Mouse (Mus musculus) neural tube, embryonic 13.5 days (tissue): Measurements from ENCODE around the gene Spata16. TPM values are rescaled to one million over a fixed set of nuclear protein-coding genes. Genes with fewer than 3 reads are reported as not detected.

Experiments used
- ATAC-seq: fragments of 200-750 bp; cut with Nextera tagmentation; 2 replicates; pipeline ENCODE4 v1.8.0; 2017; ENCODE audit warnings: low read depth, mild to moderate bottlenecking, moderate TSS enrichment, moderate library complexity
- H3K27ac ChIP-seq: fragments of 300-500 bp; sonication (generic); replicated peaks from 2 replicates; pipeline ENCODE4 v1.5.1; 2015; ENCODE audit warnings: moderate library complexity, mild to moderate bottlenecking, inconsistent platforms
- H3K27me3 ChIP-seq: fragments of 300-500 bp; sonication (generic); 2 replicates; pipeline ENCODE4 v1.6.1; 2015; ENCODE audit warnings: mild to moderate bottlenecking, inconsistent platforms
- H3K36me3 ChIP-seq: fragments of 300-500 bp; sonication (generic); 2 replicates; pipeline ENCODE4 v1.6.1; 2015; ENCODE audit warnings: mild to moderate bottlenecking, inconsistent platforms
- H3K4me1 ChIP-seq: fragments of 300-500 bp; sonication (generic); replicated peaks from 2 replicates; pipeline ENCODE4 v1.6.1; 2015; ENCODE audit warnings: inconsistent platforms
- H3K4me2 ChIP-seq: fragments of 300-500 bp; sonication (generic); 2 replicates; pipeline ENCODE4 v1.6.1; 2015; ENCODE audit warnings: inconsistent platforms, mild to moderate bottlenecking, moderate library complexity
- H3K4me3 ChIP-seq: fragments of 300-500 bp; sonication (generic); 2 replicates; pipeline ENCODE4 v1.5.1; 2015; ENCODE audit warnings: mild to moderate bottlenecking, inconsistent platforms
- H3K9ac ChIP-seq: fragments of 300-500 bp; sonication (generic); 2 replicates; pipeline ENCODE4 v1.6.1; 2015; ENCODE audit warnings: moderate library complexity, mild to moderate bottlenecking, inconsistent platforms
- H3K9me3 ChIP-seq: fragments of 300-500 bp; sonication (generic); 2 replicates; pipeline ENCODE4 v1.6.1; 2016; ENCODE audit warnings: inconsistent platforms
- WGBS: fragments of 180-500 bp; shearing (Covaris S2); methylation state at CpG from one replicate; pipeline ENCODE4 v1.1.7; 2015; 5-methylcytosine and 5-hydroxymethylcytosine counted together
- polyA plus RNA-seq: library from polyadenylated mRNA; unstranded; fragments of >200 nt; fragmentation: Nextera tagmentation; extraction: Ambion mirVana; gene quantifications from 2 replicates; pipeline ENCODE4 v1.2.1, GENCODE M21; 2015

The Spata16 gene
- polyA plus RNA-seq, 1 experiment from 2014 or later = not detected

- Histone ChIP-seq H3K9me3 (no peaks in the 10 kb centered on the region), H3K27me3 (no peaks in the 10 kb centered on the region), H3K4me1 (peaks cover 18% of the 10 kb centered on the region), H3K27ac (0 out of 2 replicates have a peak overlapping the region, but pooled peaks have one; percentile 28), H3K4me2 (no peak overlapping the region), H3K9ac (no peak overlapping the region), H3K36me3 (no peaks in the 10 kb centered on the region), H3K4me3 (no peak overlapping the region)
- ATAC-seq = 0 out of 2 replicates have a peak, but pooled peaks have one; percentile 23
- WGBS = 73% methylated on average over 17 of the region's 17 CpGs
These were observed 197.8 kb downstream of the Spata16 start for GRCm38 (mm10) chr3:26835051-26835755.

- Histone ChIP-seq H3K4me2 (no peak overlapping the region), H3K4me1 (no peaks in the 10 kb centered on the region), H3K9me3 (no peaks in the 10 kb centered on the region), H3K9ac (no peak overlapping the region), H3K4me3 (no peak overlapping the region), H3K36me3 (no peaks in the 10 kb centered on the region), H3K27me3 (no peaks in the 10 kb centered on the region), H3K27ac (no peak overlapping the region)
- 94% methylated on average over 3 of the region's 3 CpGs for WGBS
- no peak for ATAC-seq
These were observed 207.6 kb downstream of the Spata16 start for GRCm38 (mm10) chr3:26845041-26845440.

GRCm38 (mm10) chr3:26847935-26848334 lies 210.5 kb downstream of the Spata16 start:
- Histone ChIP-seq H3K9ac (no peak overlapping the region), H3K27me3 (no peaks in the 10 kb centered on the region), H3K9me3 (no peaks in the 10 kb centered on the region), H3K27ac (no peak overlapping the region), H3K36me3 (no peaks in the 10 kb centered on the region), H3K4me3 (no peak overlapping the region), H3K4me1 (peaks cover 9% of the 10 kb centered on the region), H3K4me2 (no peak overlapping the region)
- no peak for ATAC-seq
- 92% methylated on average over 5 of the region's 5 CpGs for WGBS

- H3K9me3 ChIP-seq = no peaks in the 10 kb centered on the region
- H3K4me3 ChIP-seq = no peak overlapping the region
- H3K4me1 ChIP-seq = peaks cover 9% of the 10 kb centered on the region
- H3K4me2 ChIP-seq = no peak overlapping the region
- H3K27me3 ChIP-seq = no peaks in the 10 kb centered on the region
- H3K27ac ChIP-seq = no peak overlapping the region
- no peak overlapping the region for H3K9ac ChIP-seq
- ATAC-seq = no peak
- no peaks in the 10 kb centered on the region for H3K36me3 ChIP-seq
These were observed 212.8 kb downstream of the Spata16 start for GRCm38 (mm10) chr3:26850207-26850606.

- 0 out of 2 replicates have a peak overlapping the region, but pooled peaks have one; percentile 9 for H3K27ac ChIP-seq
- WGBS = 40% methylated on average over 9 of the region's 9 CpGs
These were observed 213.5 kb downstream of the Spata16 start for GRCm38 (mm10) chr3:26850691-26851563.

GRCm38 (mm10) chr3:26853557-26853956 lies 216.1 kb downstream of the Spata16 start:
- Histone ChIP-seq H3K4me2 (no peak overlapping the region), H3K27ac (no peak overlapping the region), H3K9ac (no peak overlapping the region), H3K27me3 (no peaks in the 10 kb centered on the region), H3K36me3 (no peaks in the 10 kb centered on the region), H3K9me3 (no peaks in the 10 kb centered on the region), H3K4me1 (peaks cover 9% of the 10 kb centered on the region), H3K4me3 (no peak overlapping the region)
- ATAC-seq = no peak
- WGBS = 88% methylated on average over 5 of the region's 5 CpGs

More at GRCm38 (mm10) chr3:26850691-26851563, 213.5 kb downstream of the Spata16 start:
- peaks cover 9% of the 10 kb centered on the region for H3K4me1 ChIP-seq
- no peak overlapping the region for H3K4me3 ChIP-seq
- no peaks in the 10 kb centered on the region for H3K9me3 ChIP-seq
- H3K4me2 ChIP-seq = no peak overlapping the region
- no peaks in the 10 kb centered on the region for H3K36me3 ChIP-seq
- H3K27me3 ChIP-seq = no peaks in the 10 kb centered on the region
- no peak overlapping the region for H3K9ac ChIP-seq
- ATAC-seq = peak; percentile 40; the same call in 1 of the 2 replicates

GRCm38 (mm10) chr3:26874706-26875105 lies 237.3 kb downstream of the Spata16 start:
- Histone ChIP-seq H3K9me3 (no peaks in the 10 kb centered on the region), H3K4me2 (no peak overlapping the region), H3K4me1 (no peaks in the 10 kb centered on the region), H3K36me3 (no peaks in the 10 kb centered on the region), H3K27me3 (no peaks in the 10 kb centered on the region), H3K27ac (no peak overlapping the region), H3K4me3 (no peak overlapping the region), H3K9ac (no peak overlapping the region)
- ATAC-seq = no peak
- 87% methylated on average over 2 of the region's 2 CpGs for WGBS

- Histone ChIP-seq H3K4me2 (no peak overlapping the region), H3K4me1 (no peaks in the 10 kb centered on the region), H3K27ac (no peak overlapping the region), H3K9me3 (no peaks in the 10 kb centered on the region), H3K36me3 (no peaks in the 10 kb centered on the region), H3K4me3 (no peak overlapping the region), H3K27me3 (no peaks in the 10 kb centered on the region), H3K9ac (no peak overlapping the region)
- WGBS = 22% methylated on average over 2 of the region's 2 CpGs
- no peak for ATAC-seq
These were observed 239.9 kb downstream of the Spata16 start for GRCm38 (mm10) chr3:26877291-26877690.

GRCm38 (mm10) chr3:26916607-26917006 lies 279.2 kb downstream of the Spata16 start:
- Histone ChIP-seq H3K4me3 (no peak overlapping the region), H3K9me3 (no peaks in the 10 kb centered on the region), H3K27me3 (no peaks in the 10 kb centered on the region), H3K4me2 (no peak overlapping the region), H3K4me1 (peaks cover 16% of the 10 kb centered on the region), H3K36me3 (no peaks in the 10 kb centered on the region), H3K9ac (no peak overlapping the region), H3K27ac (no peak overlapping the region)
- ATAC-seq = no peak
- WGBS = 59% methylated on average over 1 of the region's 1 CpGs

- H3K36me3 ChIP-seq = no peaks in the 10 kb centered on the region
- 33% methylated on average over 7 of the region's 7 CpGs for WGBS
These were observed 283.6 kb downstream of the Spata16 start for GRCm38 (mm10) chr3:26920986-26921385.

GRCm38 (mm10) chr3:26921576-26921975 lies 284.2 kb downstream of the Spata16 start:
- H3K36me3 ChIP-seq = no peaks in the 10 kb centered on the region

More at GRCm38 (mm10) chr3:26920986-26921385, 283.6 kb downstream of the Spata16 start:
- Histone ChIP-seq H3K9me3 (no peaks in the 10 kb centered on the region), H3K4me3 (no peak overlapping the region), H3K9ac (no peak overlapping the region), H3K27ac (no peak overlapping the region), H3K27me3 (no peaks in the 10 kb centered on the region), H3K4me1 (peaks cover 17% of the 10 kb centered on the region), H3K4me2 (no peak overlapping the region)
- ATAC-seq = no peak

GRCm38 (mm10) chr3:26923391-26923790 lies 286.0 kb downstream of the Spata16 start:
- H3K9me3 ChIP-seq = no peaks in the 10 kb centered on the region
- no peak overlapping the region for H3K27ac ChIP-seq
- no peak for ATAC-seq
- H3K36me3 ChIP-seq = no peaks in the 10 kb centered on the region
- peaks cover 20% of the 10 kb centered on the region for H3K4me1 ChIP-seq
- no peak overlapping the region for H3K9ac ChIP-seq
- no peak overlapping the region for H3K4me3 ChIP-seq
- no peak overlapping the region for H3K4me2 ChIP-seq
- 86% methylated on average over 5 of the region's 5 CpGs for WGBS
- H3K27me3 ChIP-seq = no peaks in the 10 kb centered on the region

More at GRCm38 (mm10) chr3:26921576-26921975, 284.2 kb downstream of the Spata16 start:
- Histone ChIP-seq H3K27ac (no peak overlapping the region), H3K4me2 (no peak overlapping the region), H3K27me3 (no peaks in the 10 kb centered on the region), H3K4me1 (peaks cover 16% of the 10 kb centered on the region), H3K9me3 (no peaks in the 10 kb centered on the region), H3K9ac (no peak overlapping the region), H3K4me3 (no peak overlapping the region)
- no peak for ATAC-seq
- whole genome bisulfite sequencing = 89% methylated on average over 2 of the region's 2 CpGs
